Mouse (Mus musculus) thymus, postnatal 14 days (tissue): ENCODE results near the gene Scn4a.

Experiments used
- DNase-seq: peaks from one replicate; pipeline ENCODE4 v3.0.0; 2021

Gene Scn4a

DNA sequence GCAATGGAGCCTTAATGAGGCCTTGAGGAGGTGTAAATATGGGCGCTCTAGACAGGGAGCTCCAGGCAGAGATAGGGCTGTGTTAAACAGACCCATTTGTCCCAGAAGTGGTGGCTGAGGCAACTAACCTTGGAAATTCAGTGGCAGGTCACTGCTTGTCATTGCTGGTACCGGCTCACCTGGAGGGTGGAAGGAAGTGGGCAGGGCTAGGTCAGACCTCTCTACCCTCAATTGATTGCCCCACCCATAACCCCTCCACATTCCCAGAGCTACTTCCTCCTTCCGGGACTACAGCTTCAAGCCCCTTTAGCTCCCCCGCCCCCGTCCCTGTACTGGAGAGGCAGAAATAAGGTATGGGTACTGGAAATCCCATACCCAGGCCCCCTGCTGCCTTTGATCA is 39.6 kb downstream of the Scn4a start:
- DNase-seq: peak; percentile 34

DNA sequence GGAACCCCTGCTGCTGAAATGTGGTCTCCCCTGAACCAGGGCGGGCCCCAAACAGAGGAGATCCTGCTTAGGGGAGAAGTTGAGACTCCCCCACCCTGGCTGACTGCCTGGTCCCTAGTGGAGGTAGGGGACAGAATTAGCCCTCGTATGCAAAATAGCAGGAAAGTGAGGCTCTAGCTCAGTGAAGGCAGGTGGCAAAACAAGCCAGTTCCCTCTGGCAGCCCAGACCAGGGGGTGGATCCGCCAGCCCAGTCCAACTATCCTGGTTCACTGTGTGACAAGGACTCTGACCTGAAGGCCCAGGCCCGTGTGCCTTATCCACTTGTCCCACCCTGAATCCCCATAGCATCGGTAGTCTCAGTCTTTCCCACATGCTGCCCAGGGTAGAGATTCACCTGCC is 43.0 kb downstream of the Scn4a start:
- no peak for DNase-seq

DNA sequence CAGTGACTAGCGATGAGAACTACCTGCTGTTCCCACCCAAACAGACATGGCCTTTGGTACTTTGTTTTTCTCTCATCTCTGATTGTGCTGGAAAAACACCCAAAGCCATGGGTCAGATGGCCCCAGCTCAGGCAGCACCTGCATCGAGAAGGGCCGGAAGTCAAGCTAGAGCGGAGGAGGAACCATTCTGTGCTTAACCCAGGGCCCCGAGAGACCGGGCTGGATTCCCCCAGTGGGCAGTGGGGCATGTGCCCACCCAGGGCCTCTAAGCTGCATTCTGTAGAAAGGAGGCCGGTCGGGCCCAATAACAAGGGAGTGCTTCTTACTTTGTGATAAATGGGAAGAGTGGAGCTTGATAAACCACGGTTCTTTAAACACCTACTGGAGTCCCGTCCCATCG is 44.9 kb downstream of the Scn4a start:
- DNase-seq: no peak

DNA sequence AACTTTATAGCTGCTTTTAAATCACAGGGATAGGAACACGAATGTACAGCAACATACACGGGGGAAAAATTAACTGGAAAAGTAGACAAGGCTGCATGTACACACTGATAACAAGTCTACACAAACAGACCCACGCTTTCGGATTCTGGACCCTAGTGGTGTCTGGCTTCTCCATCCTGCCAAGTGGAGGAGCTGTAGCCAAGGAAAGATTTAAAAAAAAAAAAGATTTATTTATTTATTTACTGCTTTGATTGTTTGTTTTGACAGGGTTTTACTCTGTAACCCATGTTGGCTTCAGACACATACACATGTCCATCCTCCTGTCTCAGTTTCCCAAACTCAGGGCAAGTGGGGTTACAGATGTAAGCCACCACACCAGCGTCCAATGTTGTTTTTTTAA is 45.7 kb downstream of the Scn4a start:
- DNase-seq: no peak

DNA sequence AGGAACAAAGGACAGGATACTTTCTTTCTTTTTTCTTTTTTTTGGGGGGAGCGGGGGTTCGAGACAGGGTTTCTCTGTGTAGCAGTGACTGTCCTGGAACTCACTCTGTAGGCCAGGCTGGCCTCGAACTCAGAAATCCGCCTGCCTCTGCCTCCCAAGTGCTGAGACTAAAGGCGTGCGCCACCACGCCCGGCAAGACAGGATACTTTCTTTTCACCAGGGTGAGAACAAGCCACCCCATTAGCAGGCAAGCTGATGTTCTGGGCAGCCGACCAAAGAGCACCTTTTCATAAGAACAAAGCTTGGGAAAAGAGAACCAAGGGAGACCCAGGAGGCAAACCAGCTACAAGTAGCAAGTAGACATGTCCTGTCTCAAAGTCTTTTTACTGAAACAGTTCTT is 46.3 kb downstream of the Scn4a start:
- no peak for DNase-seq

DNA sequence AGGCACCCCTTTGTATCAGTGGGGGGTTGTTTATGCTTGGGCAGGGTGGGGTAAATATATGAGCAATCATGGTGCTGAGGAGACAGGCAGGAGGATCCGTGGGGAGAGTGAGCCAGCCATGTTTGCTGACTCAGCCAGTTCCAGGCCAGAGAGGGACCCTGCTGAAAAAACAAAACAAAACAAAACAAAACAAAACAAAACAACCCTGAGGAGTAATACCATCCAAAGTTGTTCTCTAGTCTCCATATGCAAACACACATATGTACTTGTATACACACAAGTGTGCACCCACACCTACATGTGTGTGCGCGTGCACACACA is 47.1 kb downstream of the Scn4a start:
- DNase-seq: no peak

DNA sequence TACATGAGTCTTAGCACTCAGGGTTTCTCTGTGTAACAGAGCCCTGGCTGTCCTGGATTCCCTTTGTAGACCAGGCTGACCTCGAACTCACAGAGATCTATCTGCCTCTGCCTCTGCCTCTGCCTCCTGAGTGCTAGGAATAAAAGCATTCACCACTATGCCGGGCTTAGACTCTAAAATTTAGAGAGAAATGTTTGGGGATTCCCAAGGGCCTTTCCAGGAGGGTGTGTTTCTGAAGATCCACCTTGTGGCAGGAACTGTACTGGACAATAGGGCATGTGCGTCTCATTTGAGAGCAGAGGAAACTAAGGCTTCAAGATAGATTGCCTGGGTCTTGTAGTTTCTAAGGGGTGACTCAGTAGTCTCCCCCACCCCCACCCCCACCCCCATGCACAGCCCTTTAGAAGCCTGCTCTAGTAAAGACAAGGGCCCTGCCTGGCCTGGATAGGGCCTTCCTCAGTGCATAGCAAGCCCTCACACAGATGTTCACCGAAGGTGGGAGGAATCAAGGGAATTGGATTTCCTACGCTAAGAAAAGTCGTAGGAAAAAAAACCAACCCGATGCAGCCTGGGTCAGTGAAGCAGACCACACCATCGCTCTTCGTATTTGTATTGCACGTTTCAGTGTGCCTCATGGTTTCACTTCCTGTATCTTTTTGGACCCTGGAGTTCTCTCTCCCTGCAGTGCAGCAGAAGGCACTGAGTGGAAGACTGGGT is 47.6 kb downstream of the Scn4a start:
- DNase-seq: no peak

DNA sequence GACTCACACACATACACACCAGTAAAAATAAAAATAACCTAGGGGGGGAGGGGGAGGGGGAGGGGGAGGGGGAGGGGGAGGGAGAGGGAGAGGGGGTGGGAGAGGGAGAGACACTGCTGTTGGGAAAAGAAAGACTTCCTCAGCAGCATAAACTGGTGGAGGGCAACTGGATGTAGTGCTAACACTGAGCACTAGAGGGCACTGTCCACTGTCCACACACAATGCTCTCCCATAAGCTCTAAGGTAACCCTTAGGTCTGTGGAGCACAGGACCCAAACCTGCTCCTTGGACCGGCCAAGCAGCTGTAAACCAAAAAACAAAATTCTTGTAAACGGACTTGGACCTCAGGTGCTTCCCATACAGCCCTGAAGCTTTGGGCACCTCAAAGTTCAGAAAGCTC is 50.5 kb downstream of the Scn4a start:
- DNase-seq: peak; percentile 76

DNA sequence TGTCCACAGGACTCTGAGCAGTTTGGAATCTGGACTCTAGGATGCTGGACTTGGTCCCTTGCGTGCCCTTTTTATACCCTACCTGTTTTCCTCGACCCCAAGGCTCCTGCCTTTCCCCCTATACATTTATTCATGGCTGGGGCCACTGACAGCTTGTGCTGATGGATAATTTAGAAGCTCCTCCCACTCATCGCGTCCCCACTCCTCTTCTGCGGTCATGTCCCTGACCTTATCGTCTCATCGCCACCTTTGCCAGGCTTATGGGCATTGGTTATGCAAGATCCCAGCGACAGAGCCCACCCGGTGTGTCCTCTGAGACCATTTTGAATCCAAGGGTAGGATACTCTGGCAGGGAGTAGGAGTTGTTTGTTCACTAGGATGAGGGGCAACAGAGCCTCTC is 51.3 kb downstream of the Scn4a start, which contains the start of gene Gh:
Gh (minus strand) TSS at position 101 of the 400 bp plus-strand sequence.
- DNase-seq: no peak

DNA sequence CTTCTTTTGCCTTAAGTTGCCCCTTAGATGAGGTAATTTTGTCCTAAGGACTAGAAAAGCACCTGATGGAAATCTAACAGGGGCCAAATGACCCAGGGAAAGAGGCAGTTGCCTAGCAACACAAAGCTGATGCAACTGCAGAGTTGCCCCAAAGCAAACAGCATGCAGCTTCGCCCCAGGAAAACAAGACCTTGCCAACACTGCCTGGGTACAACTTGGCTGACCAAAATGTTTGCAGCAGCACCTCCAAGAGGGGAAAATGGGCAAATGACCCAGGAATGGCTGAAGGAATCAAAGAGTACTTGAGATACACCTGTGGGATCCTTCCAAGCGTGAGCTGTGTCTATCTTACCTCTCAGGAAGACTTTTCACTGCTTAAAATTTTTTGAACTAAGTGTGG is 61.2 kb downstream of the Scn4a start:
- DNase-seq: no peak

DNA sequence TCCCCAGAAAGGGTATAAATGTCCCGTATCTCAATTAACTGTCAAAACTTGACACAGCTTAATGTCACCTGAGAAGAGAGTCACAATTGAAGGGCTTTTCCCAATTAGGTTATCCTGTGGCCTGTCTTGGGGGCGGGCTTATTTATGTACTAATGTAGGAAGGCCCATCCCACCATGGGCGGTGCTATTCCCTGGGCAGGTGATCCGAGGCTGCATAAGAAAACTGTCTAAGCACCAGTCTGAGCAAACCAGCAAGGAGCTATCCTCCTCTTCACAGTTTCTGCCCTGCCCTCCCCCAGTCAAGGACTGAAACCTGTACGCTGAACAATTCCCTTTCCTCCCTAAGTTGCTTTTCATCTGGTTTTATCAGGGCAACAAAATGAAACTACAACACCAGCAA is 62.7 kb downstream of the Scn4a start:
- no peak for DNase-seq

DNA sequence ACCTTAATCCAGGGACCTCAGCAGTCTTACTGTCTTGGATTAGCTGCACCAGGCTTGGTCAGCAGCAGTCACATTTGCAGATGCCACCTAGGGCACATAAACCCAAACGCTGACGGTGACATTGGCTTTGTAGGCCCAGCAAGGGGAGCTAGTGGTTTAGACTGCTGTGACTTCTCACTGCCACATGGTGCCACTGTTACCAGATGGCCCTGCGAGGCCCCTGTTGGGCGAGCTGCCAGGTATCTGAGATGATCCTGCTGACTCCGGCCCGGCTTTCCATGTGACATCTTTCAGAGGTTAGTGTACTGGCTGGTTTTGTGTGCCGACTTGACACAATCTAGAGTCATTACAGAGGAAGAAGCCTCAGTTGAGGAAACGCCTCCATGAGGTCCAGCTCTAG is 63.7 kb downstream of the Scn4a start:
- peak; percentile 43 for DNase-seq

DNA sequence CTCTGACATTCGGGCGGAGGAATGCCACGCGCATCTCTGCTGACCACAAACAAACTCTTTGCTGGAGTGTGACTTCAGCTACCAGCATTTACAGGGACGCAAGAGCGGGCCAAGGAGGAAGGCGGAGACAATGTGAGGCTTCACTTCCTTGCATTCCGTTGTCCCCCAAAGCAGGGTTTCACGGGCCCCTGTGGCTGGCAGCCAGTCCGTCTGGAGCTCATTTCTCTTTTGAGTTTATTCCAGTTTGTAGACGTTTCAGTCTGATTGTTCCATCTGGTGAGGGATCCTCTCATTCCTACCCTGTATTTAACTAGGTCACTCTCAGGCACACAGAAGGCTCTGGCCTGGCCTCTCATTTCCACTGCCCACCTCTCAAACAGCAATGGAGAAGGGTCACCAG is 66.1 kb downstream of the Scn4a start:
- peak; percentile 2 for DNase-seq

DNA sequence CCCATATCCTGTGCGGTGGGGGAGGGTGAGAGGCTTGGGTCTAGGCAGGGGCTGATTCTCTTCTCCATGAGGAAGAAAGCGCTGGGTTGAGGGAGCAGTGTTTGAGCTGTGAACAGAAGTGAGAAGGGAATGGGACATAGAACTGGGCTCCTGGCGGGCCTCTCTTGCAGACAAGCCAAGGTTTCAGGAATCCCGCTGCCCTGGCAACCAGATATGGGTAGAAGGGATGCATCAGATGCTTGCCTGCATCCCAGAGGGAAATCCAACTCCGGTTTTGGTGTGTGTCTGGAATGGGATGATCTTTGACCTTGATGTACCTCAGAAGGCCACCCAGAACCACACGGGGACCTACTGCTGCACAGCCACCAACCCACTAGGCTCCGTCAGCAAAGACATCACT is 66.9 kb downstream of the Scn4a start:
- no peak for DNase-seq

DNA sequence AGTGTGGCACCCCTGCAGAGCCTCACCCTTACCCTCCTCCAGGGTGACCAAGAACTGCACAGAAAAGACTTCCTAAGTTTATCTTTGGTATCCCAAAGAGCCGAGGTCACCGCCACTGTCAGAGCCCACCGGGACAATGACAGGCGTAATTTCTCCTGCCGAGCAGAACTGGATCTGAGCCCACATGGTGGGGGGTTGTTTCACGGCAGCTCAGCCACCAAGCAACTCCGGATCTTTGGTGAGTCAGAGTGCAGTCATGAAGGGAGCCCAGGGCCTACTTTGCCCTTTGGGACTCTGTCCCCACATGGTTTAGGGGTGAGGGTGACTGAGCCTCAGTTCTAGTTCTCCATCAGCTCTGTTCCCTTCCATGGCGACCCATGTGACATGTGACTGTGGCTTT is 69.0 kb downstream of the Scn4a start:
- DNase-seq: no peak

DNA sequence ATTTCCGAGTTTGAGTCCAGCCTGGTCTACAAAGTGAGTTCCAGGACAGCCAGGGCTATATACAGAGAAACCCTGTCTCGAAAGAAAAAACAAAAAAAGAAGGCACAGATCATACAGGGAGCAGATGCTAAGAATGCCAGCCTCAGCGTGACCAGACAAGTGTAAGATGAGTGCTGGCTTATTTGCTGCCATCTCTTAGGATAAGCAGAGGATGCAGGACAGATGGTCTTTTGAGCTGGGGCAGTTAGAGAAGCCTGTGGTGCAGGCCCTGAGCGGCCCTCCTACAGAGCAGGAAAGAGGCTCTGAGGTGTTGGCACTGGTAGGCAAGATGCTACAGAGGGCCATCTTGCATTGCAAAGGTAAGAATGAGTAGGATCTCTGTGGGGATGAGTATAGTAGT is 69.7 kb downstream of the Scn4a start:
- DNase-seq: no peak

DNA sequence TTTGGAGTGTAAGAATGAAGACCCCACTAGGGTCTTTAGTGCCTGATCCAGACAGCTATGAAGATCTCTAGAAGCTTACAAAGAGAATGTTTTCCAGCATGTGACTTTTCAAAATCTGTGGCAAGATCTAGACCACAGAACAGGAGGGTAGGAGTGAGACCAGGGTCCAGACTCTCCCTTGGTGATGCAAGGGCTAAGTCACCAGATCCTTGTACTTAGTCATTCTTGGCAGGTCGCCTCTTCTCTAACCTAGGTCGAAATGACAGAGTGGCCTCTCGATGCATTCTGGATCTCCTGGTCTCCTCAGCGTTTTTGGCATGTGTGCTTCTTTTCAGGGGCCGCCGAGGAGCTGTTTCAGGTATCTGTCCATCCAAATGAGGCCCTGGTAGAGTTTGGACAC is 70.6 kb downstream of the Scn4a start:
- DNase-seq: no peak

DNA sequence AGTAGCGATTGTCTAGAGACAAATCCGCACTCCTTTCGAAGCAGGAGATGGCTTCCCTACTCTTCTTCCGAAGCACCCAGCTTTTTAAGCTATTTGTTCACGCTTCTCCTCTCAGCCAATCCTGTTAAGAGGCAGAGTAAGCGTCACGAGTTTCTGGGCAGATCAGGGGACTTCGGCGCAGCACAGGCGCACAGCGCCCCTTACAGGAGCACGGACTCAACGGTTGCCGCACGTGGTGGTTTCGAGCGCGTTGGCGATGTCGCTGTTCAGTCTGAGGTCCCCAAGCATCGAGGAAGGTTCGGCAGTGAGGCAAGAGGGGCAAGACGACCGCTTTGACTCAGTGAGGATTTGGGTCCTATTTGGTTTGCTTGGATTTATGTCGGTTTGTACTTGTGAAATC is 76.6 kb downstream of the Scn4a start, which contains the start of gene Tcam1:
Tcam1 (plus strand) TSS at position 219 of the 400 bp plus-strand sequence.
- DNase-seq: peak; percentile 94

DNA sequence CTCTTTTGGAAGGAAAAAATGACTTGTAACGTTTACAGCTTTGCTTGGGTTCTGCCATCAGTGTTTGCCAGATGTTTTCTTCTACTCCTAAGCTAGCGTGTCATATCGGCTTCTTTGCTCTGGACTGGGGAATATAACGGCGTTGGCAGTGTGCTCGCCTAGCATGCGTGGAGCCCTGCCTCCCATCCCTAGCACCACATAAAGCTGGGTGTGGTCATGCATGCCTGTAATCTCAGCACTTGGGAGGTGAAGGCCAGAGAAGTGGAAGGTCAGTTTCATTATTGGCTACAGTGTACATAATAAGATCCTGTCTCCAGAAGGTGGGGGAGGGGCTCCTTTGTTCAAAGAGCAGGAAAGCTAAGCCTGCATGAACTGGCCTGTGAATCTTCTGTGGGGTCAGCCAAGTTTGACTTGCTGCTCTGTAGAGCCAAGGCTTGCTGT is 78.1 kb downstream of the Scn4a start:
- DNase-seq: peak; percentile 16

DNA sequence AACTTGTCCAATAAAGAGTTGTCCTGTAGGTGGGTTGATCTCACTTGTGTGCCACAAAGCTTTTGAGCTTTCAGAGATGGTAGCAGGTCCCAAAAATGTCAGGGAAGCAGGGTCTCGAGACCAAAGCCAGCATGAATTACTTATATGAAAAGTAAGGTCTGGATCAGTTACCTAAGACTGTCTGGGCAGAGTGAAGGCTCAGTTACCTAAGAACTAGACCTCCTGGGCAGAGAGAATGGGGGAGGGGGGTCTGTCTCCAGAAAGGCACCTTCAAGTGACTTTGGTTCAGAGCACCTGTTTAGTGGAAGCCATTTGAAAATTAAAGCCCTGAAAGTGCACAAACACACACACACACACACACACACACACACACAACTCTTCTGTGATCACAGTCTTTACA is 78.7 kb downstream of the Scn4a start:
- peak; percentile 2 for DNase-seq

DNA sequence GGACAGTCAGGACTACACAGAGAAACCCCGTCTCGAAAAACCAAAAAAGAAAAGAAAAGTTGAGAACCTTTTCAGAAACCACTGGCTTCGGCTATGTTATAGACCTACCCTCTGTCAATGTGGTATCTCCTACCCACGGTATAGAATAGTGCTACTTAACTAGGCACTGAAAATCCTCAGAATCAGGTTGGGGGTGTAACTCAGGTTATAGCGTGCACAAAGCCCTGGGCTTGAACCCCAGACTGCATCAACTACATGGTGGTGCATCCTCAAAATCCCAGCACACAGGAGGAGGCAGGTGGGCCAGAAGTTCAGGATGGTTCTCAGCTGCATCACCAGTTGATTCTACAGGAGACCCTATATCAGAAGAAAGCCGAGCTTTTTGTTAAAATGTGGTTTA is 79.3 kb downstream of the Scn4a start:
- DNase-seq: peak; percentile 5

DNA sequence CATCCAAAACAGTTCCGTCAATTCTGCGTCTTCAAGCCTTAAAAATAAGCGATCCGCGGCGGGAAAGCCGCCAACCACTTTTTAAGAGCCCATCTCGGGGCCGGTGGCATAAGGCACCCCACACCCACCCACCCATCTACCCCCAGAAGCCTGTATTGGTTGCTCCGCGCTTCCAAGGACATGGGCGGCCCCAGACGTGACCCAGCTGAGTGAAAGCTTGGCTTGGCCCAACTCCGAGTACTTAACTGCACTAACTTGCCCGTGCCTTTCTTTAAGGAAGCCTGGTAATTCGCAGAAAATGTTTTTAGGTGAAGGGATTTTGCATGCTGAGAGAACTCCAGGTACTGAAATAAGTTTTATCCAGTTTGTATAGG is 79.8 kb downstream of the Scn4a start:
- DNase-seq: no peak

DNA sequence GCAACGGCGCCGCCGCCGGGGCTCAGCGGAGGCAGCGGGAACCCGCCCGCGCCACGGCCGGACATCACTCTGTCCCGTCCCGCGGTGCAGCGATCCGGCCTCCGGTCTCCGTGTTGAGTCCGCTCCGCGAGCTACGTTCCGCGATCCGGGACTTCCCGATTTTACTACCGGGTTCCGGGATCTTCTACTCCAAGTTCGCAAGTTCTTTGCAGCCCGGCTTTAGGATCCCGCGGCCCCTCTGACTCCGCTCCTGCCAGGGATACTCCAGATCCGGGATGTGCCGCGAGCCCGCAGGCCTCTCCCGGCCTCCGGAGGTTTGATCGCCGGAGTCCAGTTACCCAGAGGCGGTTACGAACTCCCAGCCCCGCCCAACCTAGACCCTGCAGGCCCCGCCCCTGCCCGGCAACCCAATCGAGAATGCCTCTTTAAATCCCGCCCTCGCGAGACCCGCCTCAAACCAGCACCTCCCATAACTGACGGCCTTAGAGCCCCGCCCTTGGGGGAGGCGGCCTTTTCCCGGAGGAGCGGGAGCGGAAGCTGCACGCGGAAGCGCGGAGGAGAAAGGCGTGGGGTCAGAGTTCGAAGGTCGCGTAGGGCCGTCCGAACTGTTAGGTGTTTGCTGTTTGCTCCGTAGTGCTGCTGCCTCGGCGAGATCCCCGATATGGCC is 80.3 kb downstream of the Scn4a start, which contains the start of gene Smarcd2:
Smarcd2 (minus strand) TSS at position 329 of the 667 bp plus-strand sequence.
- peak; percentile 99 for DNase-seq

DNA sequence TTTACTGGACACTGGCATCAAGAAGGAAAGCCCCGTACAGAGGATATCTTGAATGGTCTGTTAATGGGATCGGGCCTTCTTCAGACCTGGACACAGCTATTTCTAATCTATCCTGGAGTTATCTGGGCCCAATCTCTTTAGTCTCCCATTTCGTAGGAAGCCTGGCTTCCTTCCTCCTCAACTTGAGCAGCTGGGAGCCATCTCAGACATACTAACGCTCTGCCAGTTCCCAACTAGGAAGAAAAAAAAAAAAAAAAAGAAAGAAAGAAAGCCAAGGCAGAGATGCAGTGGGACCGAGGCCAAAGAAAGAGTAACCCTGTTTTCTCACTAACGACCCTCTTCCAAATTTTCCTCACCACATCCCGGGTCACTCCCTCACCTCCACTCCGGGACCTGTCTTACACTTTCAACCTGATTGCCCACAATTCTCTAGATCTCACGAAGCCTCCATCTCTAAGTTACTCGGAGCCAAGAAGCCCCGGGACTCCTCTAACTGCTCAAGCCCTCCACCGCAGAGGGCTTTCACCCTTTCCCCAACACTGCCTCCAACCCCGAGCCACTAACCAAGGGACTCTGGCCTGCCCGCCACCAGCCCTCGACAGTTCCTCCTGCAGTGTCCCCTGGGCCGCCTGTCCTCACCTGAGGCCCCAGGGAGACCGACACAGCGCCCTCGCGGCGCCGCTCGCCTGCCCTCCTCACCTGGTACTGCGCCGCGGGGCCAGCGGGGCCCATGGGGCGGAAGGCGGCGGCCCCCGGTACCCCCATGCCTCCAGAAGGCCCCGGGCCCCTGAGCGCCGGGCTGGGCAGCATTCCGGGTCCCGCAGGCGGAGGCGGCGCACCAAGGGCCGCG is 81.1 kb downstream of the Scn4a start:
- DNase-seq: no peak
